Mouse (Mus musculus) layer of hippocampus, adult 11-12 months (tissue): ENCODE data around the gene Ifnar2.
"Not testable (repeated sequence)": the region's sequence is repeated elsewhere in the genome, so short reads cannot be mapped to it uniquely, and the experiment has no call there.

ENCODE experiments used
- DNase-seq: peaks from one replicate; pipeline ENCODE4 v3.0.0; 2022; ENCODE audit warnings: low spot score

The Ifnar2 gene

DNA sequence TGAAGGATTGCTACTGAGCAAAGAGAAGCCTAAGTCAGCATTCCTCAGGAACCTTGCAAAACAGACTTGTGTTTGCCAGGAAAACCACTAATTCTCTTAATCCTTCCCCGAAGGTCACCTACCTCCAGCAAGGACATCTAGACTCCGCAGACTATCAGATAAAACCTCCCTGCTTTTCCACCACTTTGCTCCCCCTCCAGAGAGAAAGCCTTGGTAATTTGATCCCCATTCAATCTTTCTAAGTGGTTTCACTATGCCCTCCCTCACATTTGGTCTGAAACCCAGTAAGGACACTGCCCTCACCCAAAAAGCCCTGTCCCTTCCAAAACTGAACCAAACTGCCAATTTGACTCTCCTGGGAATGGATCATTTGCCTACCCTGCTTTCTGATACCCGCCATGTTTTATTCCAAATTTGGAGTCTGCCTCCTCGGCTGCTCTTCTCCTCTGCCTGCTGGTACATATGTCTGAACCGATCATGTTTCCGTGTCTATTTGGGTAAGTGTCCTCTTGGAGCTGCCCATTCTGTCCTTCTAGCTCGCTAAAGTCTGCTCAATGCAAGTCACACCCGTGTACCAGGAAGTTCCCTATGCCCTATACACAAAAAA, 55.8 kb downstream of the Ifnar2 start:
- DNase-seq = no peak

- no peak for DNase-seq
Measured at GRCm38 (mm10) chr16:91432720-91433328, 60.2 kb downstream of the Ifnar2 start.

DNA sequence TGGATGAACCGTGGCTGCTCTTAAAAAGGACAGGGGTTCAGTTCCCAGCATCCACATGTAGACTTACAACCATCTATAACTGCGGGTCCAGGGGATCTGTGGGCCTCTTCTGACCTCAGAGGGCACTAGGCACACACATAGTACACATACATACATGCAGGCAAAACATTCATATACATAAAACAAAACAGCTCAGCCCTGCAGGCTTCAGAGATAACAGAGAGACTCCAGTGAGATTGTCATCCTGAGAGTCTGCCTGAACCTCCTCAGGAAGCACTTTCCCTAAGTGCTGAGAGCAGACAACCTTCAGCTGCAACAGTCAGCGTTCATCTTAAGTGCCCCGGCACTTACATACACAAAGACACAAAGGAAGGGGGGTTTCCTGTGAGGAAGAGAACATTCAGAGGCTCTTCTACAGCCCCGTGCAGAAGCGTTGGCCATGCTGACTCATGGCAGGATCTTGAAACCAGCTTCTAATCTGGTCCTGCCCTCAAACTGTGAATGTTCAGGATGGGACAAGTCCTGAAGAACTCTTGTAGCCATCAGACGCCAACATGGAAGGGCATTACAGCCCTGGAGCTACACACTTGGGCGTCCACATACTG, 60.8 kb downstream of the Ifnar2 start:
- no peak for DNase-seq

GRCm38 (mm10) chr16:91434119-91434518, 61.5 kb downstream of the Ifnar2 start:
- no peak for DNase-seq

DNA sequence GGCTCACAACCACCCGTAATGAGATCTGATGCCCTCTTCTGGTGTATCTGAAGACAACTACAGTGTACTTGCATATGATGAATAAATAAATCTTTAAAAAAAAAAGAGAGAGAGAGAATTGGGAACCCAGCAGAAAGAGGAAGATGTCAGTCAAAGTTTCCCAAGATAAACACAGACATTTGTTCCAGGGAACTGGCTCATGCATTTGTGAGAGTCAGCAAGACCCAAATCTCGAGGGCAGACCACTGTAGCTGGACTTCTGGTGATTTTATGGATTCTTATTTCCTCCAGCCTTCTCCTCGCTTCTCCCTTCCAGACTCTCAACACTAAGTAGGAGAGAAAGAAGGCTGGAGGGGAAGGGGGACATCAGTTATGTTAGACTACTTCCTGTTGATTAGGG, 65.5 kb downstream of the Ifnar2 start:
- DNase-seq = no peak

DNA sequence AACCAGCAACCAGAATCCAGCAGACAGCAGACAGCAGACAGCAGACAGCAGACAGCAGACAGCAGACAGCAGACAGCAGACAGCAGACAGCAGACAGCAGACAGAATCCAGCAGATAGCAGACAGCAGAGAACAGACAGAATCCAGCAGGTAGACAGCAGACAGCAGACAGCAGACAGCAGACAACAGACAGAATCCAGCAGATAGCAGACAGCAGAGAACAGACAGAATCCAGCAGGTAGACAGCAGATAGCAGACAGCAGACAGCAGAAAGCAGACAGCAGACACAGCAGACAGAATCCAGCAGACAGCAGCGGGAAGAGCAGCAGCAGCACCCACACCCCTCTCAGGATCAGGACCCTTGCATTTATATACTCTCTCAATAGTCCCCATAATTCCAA, 66.0 kb downstream of the Ifnar2 start:
- DNase-seq = not testable (repeated sequence)

- no peak for DNase-seq
Measured at GRCm38 (mm10) chr16:91441366-91441765, 68.8 kb downstream of the Ifnar2 start.

GRCm38 (mm10) chr16:91441811-91442240, 69.2 kb downstream of the Ifnar2 start:
- DNase-seq = no peak

DNA sequence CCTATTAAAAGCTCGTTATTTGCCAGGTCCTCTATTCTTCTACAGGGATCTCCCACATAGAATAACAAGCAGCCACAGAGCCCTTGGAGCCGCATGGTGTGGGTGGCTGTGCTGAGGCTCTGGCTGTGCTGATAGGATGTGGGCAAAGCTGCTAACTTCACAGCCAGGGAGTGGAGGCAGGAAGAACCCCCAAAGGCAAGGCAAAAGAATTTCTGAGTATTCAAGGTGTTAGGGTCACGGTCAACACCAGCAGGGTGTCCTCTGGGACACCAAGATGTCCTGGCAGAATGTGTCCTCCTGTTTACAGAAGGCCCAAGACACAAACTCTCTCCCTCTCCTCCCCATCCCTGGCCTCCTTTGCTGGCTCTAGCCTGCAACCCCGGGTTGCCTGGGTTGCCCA, 69.9 kb downstream of the Ifnar2 start:
- no peak for DNase-seq

GRCm38 (mm10) chr16:91443211-91443611, 70.6 kb downstream of the Ifnar2 start:
- DNase-seq = no peak

- DNase-seq = no peak
Measured at GRCm38 (mm10) chr16:91444847-91445246, 72.3 kb downstream of the Ifnar2 start.

- no peak for DNase-seq
Measured at GRCm38 (mm10) chr16:91445566-91445965, 73.0 kb downstream of the Ifnar2 start.

- DNase-seq = no peak
Measured at GRCm38 (mm10) chr16:91446778-91447511, 74.4 kb downstream of the Ifnar2 start.

GRCm38 (mm10) chr16:91447512-91447900, 74.9 kb downstream of the Ifnar2 start:
- no peak for DNase-seq

- DNase-seq = no peak
Measured at GRCm38 (mm10) chr16:91448088-91448487, 75.5 kb downstream of the Ifnar2 start.

- DNase-seq = no peak
Measured at GRCm38 (mm10) chr16:91448895-91449294, 76.3 kb downstream of the Ifnar2 start.

DNA sequence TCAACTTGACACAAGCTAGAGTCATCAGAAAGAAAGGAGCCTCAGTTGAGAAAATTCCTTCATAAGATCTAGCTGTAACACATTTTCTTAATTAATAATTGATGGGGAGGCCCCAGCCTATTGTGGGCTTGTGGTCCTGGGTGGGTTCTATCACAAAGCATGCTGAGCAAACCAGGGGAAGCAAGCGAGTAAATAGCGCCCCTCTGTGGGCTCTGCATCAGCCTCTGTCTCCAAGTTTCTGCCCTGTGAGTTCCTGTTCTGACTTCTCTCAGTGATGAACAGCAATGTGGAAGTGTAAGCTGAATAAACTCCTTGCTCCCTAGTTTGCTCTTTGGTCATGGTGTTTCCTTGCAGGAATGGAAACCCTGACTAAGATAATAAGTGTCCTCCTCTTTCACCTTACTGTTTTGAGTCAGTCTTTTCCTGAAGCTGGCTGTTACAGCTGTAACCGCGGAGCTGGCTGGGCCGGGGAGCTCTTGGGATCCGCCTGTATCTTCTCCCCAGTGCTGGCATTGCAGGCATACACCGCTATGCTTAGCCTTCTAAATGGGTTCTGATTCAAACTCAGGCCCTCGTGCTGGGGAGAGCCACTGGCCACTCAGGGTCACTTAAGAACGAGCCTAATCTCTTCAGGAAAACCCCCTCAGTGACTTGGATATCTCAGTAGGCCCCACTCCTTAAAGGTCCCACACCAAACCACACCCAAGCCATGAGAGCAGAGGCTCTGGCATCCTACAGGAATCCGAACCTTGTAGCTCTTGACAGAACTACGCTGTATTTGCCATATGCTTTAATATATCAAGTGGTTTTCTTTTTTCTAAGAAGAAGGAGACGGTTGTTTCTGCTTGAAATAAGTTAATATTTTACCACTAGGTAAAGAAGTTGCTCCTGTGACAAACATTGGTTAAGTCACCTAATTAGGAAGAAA, 77.8 kb downstream of the Ifnar2 start:
- no peak for DNase-seq

DNA sequence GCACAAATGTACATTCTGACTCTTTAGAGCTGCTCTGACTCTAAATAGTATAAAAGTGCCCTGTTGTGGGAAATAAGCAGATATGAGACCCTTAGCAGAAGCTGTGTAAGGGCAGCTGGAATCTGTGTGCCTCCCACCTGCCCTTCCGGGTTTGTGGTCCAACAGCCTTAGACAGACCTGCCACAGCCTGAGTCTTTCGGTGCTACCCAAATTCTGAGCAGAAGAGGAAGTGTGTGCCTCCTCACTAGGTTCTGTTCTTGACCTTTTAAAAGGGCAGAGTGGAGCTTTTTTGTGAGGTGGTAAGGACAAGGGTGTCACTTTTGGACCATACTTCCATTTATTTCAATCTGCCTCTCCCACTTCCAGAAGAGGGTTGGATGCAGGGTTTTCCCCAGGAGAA, 79.4 kb downstream of the Ifnar2 start:
- no peak for DNase-seq

DNA sequence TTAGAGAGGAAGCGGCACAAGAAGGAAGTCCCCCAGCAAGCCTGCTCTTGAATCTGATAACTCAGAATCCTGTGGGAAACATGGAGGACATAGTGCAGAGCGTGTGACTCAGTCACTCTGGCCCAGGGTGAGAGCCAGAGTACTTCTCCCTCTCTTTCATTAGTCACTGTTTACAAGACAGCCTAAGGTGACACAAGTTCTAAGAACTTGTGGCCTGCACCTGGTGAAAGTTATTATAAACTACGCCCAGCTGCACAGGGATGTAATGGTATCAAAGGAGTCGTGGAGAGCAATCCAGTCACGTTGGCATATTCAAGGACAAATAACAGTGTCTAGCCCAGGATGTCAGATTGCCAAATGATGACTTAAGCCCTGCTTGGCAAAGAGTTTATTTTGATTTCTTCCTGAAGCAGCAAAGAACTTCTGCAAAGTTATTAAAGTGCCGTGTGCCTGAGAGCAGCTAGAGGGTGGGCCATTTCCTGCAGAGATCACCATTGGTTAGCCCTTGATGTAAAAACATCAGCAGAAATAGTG, 79.8 kb downstream of the Ifnar2 start:
- no peak for DNase-seq
